Mouse (Mus musculus) forebrain, embryonic 16.5 days (tissue): Measurements from ENCODE around the gene Grin2b. TPM values are rescaled to one million over a fixed set of nuclear protein-coding genes. Genes with fewer than 3 reads are reported as not detected.
"Not testable (repeated sequence)": the region's sequence is repeated elsewhere in the genome, so short reads cannot be mapped to it uniquely, and the experiment has no call there.

Source experiments
- ATAC-seq: fragments of 200-750 bp; cut with Nextera tagmentation; 2 replicates; pipeline ENCODE4 v1.8.0; 2017; ENCODE audit warnings: mild to moderate bottlenecking, moderate library complexity
- H3K27ac ChIP-seq: fragments of 300-500 bp; sonication (generic); 2 replicates; pipeline ENCODE4 v1.5.1; 2014; ENCODE audit warnings: low read length, control low read depth
- H3K27me3 ChIP-seq: fragments of 300-500 bp; sonication (generic); replicated peaks from 2 replicates; pipeline ENCODE4 v1.6.1; 2014; ENCODE audit warnings: low read length; ENCODE audit not compliant: control insufficient read depth, insufficient read depth
- H3K36me3 ChIP-seq: fragments of 300-500 bp; sonication (generic); 2 replicates; pipeline ENCODE4 v1.6.1; 2014; ENCODE audit not compliant: control insufficient read depth, insufficient read depth
- H3K4me1 ChIP-seq: fragments of 300-500 bp; sonication (generic); replicated peaks from 2 replicates; pipeline ENCODE4 v1.6.1; 2014; ENCODE audit warnings: low read length; ENCODE audit not compliant: control insufficient read depth, insufficient read depth
- H3K4me2 ChIP-seq: fragments of 300-500 bp; sonication (generic); 2 replicates; pipeline ENCODE4 v1.6.1; 2014; ENCODE audit warnings: mild to moderate bottlenecking, low read length, control low read depth
- H3K4me3 ChIP-seq: fragments of 300-500 bp; sonication (generic); replicated peaks from 2 replicates; pipeline ENCODE4 v1.5.1; 2014; ENCODE audit warnings: mild to moderate bottlenecking, low read length, control low read depth
- H3K9ac ChIP-seq: fragments of 300-500 bp; sonication (generic); replicated peaks from 2 replicates; pipeline ENCODE4 v1.6.1; 2014; ENCODE audit warnings: low read depth, low read length, control low read depth
- H3K9me3 ChIP-seq: fragments of 300-500 bp; sonication (generic); 2 replicates; pipeline ENCODE4 v1.6.1; 2016; ENCODE audit warnings: low read length; ENCODE audit not compliant: control insufficient read depth
- WGBS: fragments of 180-500 bp; shearing (Covaris S2); extraction: QIAGEN DNeasy Blood & Tissue Kit; methylation state at CpG from one replicate; pipeline ENCODE4 v1.1.7; 2014; 5-methylcytosine and 5-hydroxymethylcytosine counted together
- polyA plus RNA-seq: library from polyadenylated mRNA; unstranded; fragments of >200 nt; fragmentation: Nextera tagmentation; extraction: Ambion mirVana; gene quantifications from 2 replicates; pipeline ENCODE4 v1.2.1, GENCODE M21; 2015

Gene Grin2b
- polyA plus RNA-seq, 1 experiment from 2014 or later: 114 TPM

DNA sequence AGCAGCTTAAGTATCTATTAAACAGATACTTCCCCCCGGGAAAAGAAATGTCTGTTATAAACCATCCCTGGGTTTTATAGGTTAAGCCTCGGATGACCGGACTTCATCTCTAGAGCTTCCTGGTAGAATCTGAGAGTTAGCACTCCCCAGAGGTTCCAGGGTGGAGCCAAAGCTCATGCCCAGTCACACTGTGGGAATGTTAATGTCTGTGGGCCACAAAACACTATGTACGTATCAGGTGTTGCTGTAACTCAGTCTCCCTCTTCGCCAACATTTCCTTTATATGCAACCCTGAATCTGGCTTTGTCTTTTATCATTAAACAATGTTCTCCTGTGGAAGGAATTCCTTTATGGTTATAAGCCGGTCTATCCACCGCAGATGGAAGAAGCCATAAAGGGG is 343.9 kb downstream of the Grin2b start:
- Histone ChIP-seq H3K36me3 (no peaks in the 10 kb centered on the region), H3K4me2 (no peak overlapping the region), H3K27ac (no peak overlapping the region), H3K27me3 (no peaks in the 10 kb centered on the region), H3K4me1 (no peaks in the 10 kb centered on the region), H3K9me3 (no peaks in the 10 kb centered on the region), H3K9ac (no peak overlapping the region), H3K4me3 (no peak overlapping the region)
- WGBS: 78% methylated on average over 7 of the region's 7 CpGs
- no peak for ATAC-seq

DNA sequence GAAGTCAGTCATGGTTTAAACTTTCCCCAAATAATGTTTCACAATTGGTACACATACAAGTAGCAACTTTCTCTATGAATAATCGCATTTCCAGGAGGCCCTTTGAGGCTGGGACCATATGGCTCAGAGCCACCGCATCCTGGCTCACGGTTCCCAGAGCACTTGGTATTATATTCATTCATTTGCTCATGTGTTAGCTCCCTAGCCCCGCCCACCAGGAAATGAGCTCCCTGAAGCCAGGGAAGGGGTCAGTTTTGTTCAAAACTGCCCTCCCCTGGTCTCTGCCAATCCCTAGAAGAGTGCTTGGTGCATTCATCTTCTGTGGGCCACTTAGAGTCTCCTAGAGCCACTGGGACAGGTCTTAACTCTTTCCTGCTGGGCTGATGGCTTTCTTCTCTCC is 344.3 kb downstream of the Grin2b start:
- ATAC-seq: peak; percentile 36; the same call in 1 of the 2 replicates
- Histone ChIP-seq H3K9me3 (no peaks in the 10 kb centered on the region), H3K36me3 (no peaks in the 10 kb centered on the region), H3K9ac (no peak overlapping the region), H3K4me3 (no peak overlapping the region), H3K4me2 (no peak overlapping the region), H3K27me3 (no peaks in the 10 kb centered on the region), H3K27ac (no peak overlapping the region), H3K4me1 (no peaks in the 10 kb centered on the region)
- WGBS: 23% methylated on average over 4 of the region's 4 CpGs

DNA sequence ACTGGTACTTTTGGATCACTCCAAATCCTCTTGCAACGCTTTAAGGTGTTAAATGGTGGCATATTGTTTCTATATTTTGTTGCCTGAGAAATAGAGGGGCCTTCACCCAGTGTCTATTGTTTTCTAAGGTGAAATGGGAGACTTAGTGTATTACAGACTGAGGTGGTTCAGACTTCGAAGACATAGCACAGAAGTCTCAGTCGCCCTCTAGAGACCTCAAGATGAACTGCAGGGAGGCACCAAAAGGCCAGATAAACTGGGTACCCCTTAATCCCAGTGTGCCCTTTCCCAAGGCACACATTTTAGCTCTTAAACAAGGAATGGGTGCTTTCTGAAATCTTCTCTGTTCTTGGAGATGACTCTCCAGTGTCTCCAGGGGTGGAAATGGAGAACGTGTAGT is 345.4 kb downstream of the Grin2b start:
- H3K27me3 ChIP-seq: no peaks in the 10 kb centered on the region
- no peak overlapping the region for H3K4me3 ChIP-seq
- ATAC-seq: peak; percentile 57; the same call in 1 of the 2 replicates
- H3K36me3 ChIP-seq: no peaks in the 10 kb centered on the region
- H3K9me3 ChIP-seq: no peaks in the 10 kb centered on the region
- H3K4me2 ChIP-seq: no peak overlapping the region
- no peak overlapping the region for H3K27ac ChIP-seq
- H3K9ac ChIP-seq: no peak overlapping the region
- no peaks in the 10 kb centered on the region for H3K4me1 ChIP-seq
- WGBS: 20% methylated on average over 4 of the region's 4 CpGs

DNA sequence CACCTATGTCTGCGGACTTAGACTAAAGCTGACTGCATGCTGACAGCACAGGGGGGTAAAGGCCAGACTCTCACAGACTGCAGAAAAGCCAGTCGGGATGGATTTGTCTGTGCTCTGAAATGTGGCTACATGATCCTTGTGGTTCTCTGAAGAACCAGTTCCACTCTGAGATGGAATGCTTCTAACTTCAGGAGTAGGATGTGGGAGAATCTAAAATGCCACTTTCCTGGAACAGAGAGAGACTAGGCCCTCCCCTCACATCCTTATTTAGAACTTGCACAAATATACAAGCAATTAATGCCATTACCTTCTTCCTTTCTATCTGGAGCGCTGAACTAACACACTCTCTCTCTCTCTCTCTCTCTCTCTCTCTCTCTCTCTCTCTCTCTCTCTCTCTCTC is 346.0 kb downstream of the Grin2b start:
- Histone ChIP-seq H3K4me3 (no peak overlapping the region), H3K27ac (no peak overlapping the region), H3K4me1 (no peaks in the 10 kb centered on the region), H3K4me2 (no peak overlapping the region), H3K9ac (no peak overlapping the region), H3K27me3 (no peaks in the 10 kb centered on the region), H3K36me3 (no peaks in the 10 kb centered on the region), H3K9me3 (no peaks in the 10 kb centered on the region)
- 88% methylated on average over 3 of the region's 3 CpGs for WGBS
- ATAC-seq: no peak

DNA sequence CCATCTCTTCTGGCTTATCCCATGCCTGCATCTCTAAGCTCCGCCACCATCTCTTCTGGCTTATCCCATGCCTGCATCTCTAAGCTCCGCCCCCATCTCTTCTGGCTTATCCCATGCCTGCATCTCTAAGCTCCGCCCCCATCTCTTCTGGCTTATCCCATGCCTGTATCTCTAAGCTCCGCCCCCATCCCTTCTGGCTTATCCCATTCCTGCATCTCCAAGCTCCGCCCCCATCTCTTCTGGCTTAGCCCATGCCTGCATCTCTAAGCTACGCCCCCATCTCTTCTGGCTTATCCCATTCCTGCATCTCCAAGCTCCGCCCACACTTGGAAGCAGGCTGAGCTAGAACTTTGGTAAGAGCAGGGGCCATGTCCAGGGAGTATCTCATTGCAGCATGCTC is 346.5 kb downstream of the Grin2b start:
- H3K27me3 ChIP-seq, H3K4me3 ChIP-seq, ATAC-seq, H3K27ac ChIP-seq, H3K4me2 ChIP-seq, H3K36me3 ChIP-seq, H3K9me3 ChIP-seq, H3K4me1 ChIP-seq, H3K9ac ChIP-seq: not testable (repeated sequence)
- WGBS: 96% methylated on average over 7 of the region's 7 CpGs

DNA sequence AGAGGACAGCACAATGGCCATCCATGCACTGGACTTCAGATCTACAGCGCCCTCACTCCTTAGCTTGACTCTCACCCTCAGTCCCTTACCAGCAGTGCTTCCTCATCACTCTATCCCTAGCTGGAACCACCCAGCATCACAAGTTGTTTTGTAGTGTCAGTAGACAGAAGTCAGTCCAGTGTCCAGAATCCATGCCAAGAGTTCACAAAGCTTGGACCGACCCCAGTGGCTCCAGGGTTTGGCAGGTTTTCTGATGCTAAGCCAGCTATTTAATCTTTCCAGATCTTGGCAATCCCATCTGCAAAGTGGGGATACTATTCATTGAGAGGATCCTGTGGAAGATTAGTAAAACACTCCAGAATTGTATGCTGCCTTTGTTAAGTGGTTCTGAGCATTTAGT is 355.9 kb downstream of the Grin2b start:
- Histone ChIP-seq H3K9ac (no peak overlapping the region), H3K36me3 (no peaks in the 10 kb centered on the region), H3K4me3 (no peak overlapping the region), H3K27me3 (no peaks in the 10 kb centered on the region), H3K4me1 (no peaks in the 10 kb centered on the region), H3K9me3 (no peaks in the 10 kb centered on the region), H3K27ac (no peak overlapping the region), H3K4me2 (no peak overlapping the region)
- 88% methylated on average over 2 of the region's 2 CpGs for WGBS
- no peak for ATAC-seq

DNA sequence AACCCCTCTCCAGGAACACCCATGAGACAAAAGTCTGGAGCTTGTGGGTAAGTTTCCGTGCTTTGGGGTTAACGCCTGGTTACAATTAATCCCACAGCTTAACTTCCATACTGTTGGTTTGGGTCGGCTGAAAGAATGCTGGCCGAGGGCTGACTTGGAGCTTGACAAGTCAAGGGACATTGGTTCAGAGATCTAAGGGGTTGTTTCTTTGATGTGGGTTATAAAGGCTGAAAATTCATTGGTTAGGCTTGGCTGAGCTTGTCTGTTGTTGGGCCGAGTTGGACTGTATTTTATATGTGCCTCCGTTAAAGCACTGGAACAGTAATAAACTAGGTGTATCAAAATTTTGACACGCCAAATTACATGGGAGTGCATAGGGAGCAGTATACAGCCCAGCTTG is 359.6 kb downstream of the Grin2b start:
- Histone ChIP-seq H3K4me3 (no peak overlapping the region), H3K9ac (no peak overlapping the region), H3K27me3 (no peaks in the 10 kb centered on the region), H3K4me1 (no peaks in the 10 kb centered on the region), H3K27ac (no peak overlapping the region), H3K9me3 (no peaks in the 10 kb centered on the region), H3K36me3 (no peaks in the 10 kb centered on the region), H3K4me2 (no peak overlapping the region)
- WGBS: 82% methylated on average over 7 of the region's 7 CpGs
- ATAC-seq: no peak

DNA sequence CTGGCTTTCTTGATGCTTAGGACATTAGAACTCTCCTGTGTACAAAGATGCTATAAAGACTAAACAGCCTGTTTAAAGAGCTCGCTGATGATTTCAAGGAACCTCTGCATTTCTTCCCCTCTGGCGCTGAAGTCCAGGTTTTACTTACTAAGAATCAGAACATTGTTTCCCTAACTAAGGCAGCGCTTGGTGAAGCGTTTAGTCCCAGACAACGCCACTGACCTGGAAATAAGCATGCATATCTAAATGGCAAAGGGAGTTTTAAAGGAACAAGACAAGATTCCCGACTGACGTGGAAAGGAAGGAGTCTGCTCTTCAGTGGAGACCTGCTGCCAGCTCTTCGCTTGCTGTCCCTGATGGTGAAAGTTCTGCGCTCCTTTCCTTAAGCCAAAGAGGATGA is 367.9 kb downstream of the Grin2b start:
- H3K27ac ChIP-seq: no peak overlapping the region
- H3K4me3 ChIP-seq: no peak overlapping the region
- 67% methylated on average over 9 of the region's 9 CpGs for WGBS
- no peaks in the 10 kb centered on the region for H3K27me3 ChIP-seq
- H3K9me3 ChIP-seq: no peaks in the 10 kb centered on the region
- H3K4me1 ChIP-seq: no peaks in the 10 kb centered on the region
- H3K36me3 ChIP-seq: no peaks in the 10 kb centered on the region
- no peak for ATAC-seq
- H3K4me2 ChIP-seq: no peak overlapping the region
- no peak overlapping the region for H3K9ac ChIP-seq

DNA sequence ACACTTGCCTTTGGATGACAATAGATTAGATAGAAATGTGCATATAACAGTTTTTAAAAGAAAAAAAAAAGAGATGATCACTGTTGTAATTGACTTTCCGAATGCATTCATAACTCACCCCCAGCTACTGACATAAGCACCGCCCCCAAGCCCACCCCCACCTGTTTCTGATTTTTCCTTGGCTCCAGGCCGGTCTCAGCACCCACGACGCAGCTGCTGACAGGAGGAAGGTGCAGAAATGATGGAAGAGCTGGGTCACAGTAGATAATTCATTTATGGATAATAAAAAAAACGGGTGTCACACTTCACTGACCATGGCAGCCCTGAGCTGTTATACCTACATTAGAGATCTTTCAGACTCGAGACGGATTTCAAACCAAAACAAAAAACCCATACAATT is 373.4 kb downstream of the Grin2b start:
- H3K4me2 ChIP-seq: no peak overlapping the region
- H3K9me3 ChIP-seq: no peaks in the 10 kb centered on the region
- H3K27me3 ChIP-seq: no peaks in the 10 kb centered on the region
- H3K4me1 ChIP-seq: no peaks in the 10 kb centered on the region
- no peak overlapping the region for H3K4me3 ChIP-seq
- 84% methylated on average over 8 of the region's 8 CpGs for WGBS
- no peak for ATAC-seq
- H3K36me3 ChIP-seq: no peaks in the 10 kb centered on the region
- no peak overlapping the region for H3K27ac ChIP-seq
- no peak overlapping the region for H3K9ac ChIP-seq

DNA sequence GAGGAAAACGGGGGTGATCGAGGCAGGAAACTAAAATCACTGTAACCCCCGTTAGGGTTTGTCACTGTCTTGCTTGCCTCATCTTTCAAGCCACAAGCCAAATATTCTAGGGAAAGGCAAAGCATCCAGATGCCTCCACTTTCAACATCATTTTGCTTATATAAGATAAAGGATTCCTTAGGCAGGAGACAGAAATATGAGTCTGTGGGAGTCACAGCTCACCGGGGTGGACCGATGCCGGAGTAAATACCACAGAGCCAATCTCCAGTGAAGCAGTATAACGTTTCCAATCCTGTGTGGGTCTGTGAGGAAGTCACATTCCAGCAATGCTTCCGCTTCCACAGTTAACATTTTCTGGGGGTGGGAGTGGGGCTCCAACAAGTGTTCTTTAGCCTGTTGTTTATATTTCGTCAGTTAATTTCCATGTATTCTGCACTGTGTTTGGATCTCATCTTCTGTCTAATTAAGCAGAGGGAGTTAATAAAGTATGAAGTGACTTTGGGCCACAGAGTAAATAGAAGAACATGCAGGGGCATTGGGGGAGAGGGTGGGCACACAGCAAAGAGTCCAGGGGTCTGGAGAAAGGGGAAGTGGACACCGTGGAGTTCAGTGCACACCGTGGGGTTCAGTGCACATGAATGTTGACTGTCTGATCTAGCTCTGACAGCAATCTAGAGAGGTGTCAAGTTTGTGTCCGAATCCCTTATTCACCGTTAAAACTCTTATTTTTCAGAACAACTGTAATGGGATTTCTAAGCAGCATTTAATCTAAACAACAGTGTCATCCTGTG is 374.9 kb downstream of the Grin2b start:
- 83% methylated on average over 13 of the region's 13 CpGs for WGBS
- H3K4me1 ChIP-seq: no peaks in the 10 kb centered on the region
- ATAC-seq: no peak
- H3K9ac ChIP-seq: no peak overlapping the region
- no peak overlapping the region for H3K4me3 ChIP-seq
- no peak overlapping the region for H3K27ac ChIP-seq
- H3K36me3 ChIP-seq: no peaks in the 10 kb centered on the region
- no peaks in the 10 kb centered on the region for H3K27me3 ChIP-seq
- no peaks in the 10 kb centered on the region for H3K9me3 ChIP-seq
- no peak overlapping the region for H3K4me2 ChIP-seq
